Mouse (Mus musculus) c-Kit-positive CD71-positive TER-119-positive erythroid progenitor cells, embryonic 14.5 days (primary cell): ENCODE data around the gene Gabra5.

Experiments
- DNase-seq: peaks from one replicate; pipeline ENCODE4 v3.0.0-alpha.2; 2013; ENCODE audit warnings: low spot score

Gene Gabra5

GRCm38 (mm10) chr7:57509681-57510141 lies at the start of gene Gabra5:
Gabra5 (minus strand) TSS chr7:57510059.
- no peak for DNase-seq

- DNase-seq, result peak; percentile 7
These were observed 28.7 kb upstream of the Gabra5 start for GRCm38 (mm10) chr7:57538565-57538964.

GRCm38 (mm10) chr7:57532676-57533075 lies 22.8 kb upstream of the Gabra5 start:
- no peak for DNase-seq

GRCm38 (mm10) chr7:57529954-57530353 lies 20.1 kb upstream of the Gabra5 start:
- DNase-seq, result no peak

GRCm38 (mm10) chr7:57529451-57529850 lies 19.6 kb upstream of the Gabra5 start:
- DNase-seq, result no peak

GRCm38 (mm10) chr7:57512955-57513354 lies 3.1 kb upstream of the Gabra5 start:
- DNase-seq, result no peak

- DNase-seq, result no peak
These were observed 813 bp downstream of the Gabra5 start for GRCm38 (mm10) chr7:57508860-57509632.

GRCm38 (mm10) chr7:57502809-57503208 lies 7.0 kb downstream of the Gabra5 start:
- no peak for DNase-seq

- DNase-seq, result no peak
These were observed 18.1 kb downstream of the Gabra5 start for GRCm38 (mm10) chr7:57491795-57492194.

GRCm38 (mm10) chr7:57486907-57487306 lies 23.0 kb downstream of the Gabra5 start:
- DNase-seq, result no peak

- no peak for DNase-seq
These were observed 27.0 kb downstream of the Gabra5 start for GRCm38 (mm10) chr7:57482896-57483295.

GRCm38 (mm10) chr7:57473811-57474525 lies 35.9 kb downstream of the Gabra5 start:
- no peak for DNase-seq

GRCm38 (mm10) chr7:57471316-57471715 lies 38.5 kb downstream of the Gabra5 start:
- DNase-seq, result no peak

- no peak for DNase-seq
These were observed 49.5 kb downstream of the Gabra5 start for GRCm38 (mm10) chr7:57460354-57460753.

GRCm38 (mm10) chr7:57448239-57448638 lies 61.6 kb downstream of the Gabra5 start:
- DNase-seq, result no peak

- DNase-seq, result no peak
These were observed 87.2 kb downstream of the Gabra5 start for GRCm38 (mm10) chr7:57422675-57423074.

- no peak for DNase-seq
These were observed 88.8 kb downstream of the Gabra5 start for GRCm38 (mm10) chr7:57421044-57421443.

GRCm38 (mm10) chr7:57419392-57419791 lies 90.5 kb downstream of the Gabra5 start, which contains the start of gene Gabrb3:
Gabrb3 (plus strand) TSS chr7:57419692.
- DNase-seq, result no peak

- no peak for DNase-seq
These were observed 97.0 kb downstream of the Gabra5 start for GRCm38 (mm10) chr7:57412896-57413295.

GRCm38 (mm10) chr7:57411163-57411562 lies 98.7 kb downstream of the Gabra5 start:
- no peak for DNase-seq

GRCm38 (mm10) chr7:57393551-57393950 lies 116.3 kb downstream of the Gabra5 start:
- DNase-seq, result no peak

- DNase-seq, result no peak
These were observed 119.8 kb downstream of the Gabra5 start for GRCm38 (mm10) chr7:57390046-57390445.

- DNase-seq, result no peak
These were observed 122.6 kb downstream of the Gabra5 start for GRCm38 (mm10) chr7:57387341-57387654.
